Mouse (Mus musculus) C2C12 (cell line): Measurements from ENCODE around the gene Pou2f3. TPM values are rescaled to one million over a fixed set of nuclear protein-coding genes. Genes with fewer than 3 reads are reported as not detected.
A peak's percentile ranks its signal among the peaks of the same experiment; 100 is the strongest.

Source experiments
- H3K27me3 ChIP-seq: one replicate; pipeline ENCODE4 v1.6.1; 2011; ENCODE audit not compliant: control insufficient read depth, insufficient read depth, insufficient read length
- H3K36me3 ChIP-seq: one replicate; pipeline ENCODE4 v1.6.1; 2011; ENCODE audit not compliant: control insufficient read depth, insufficient read depth
- H3K4me3 ChIP-seq: one replicate; pipeline ENCODE4 v1.5.1; 2011; ENCODE audit warnings: mild to moderate bottlenecking, control low read depth; ENCODE audit not compliant: poor library complexity, insufficient read depth, severe bottlenecking
- H3K79me2 ChIP-seq: one replicate; pipeline ENCODE4 v1.6.1; 2011; ENCODE audit not compliant: control insufficient read depth, insufficient read depth
- H3K79me3 ChIP-seq: one replicate; pipeline ENCODE4 v1.6.1; 2011; ENCODE audit warnings: low read depth, control low read depth
- H3ac ChIP-seq: one replicate; pipeline ENCODE3; 2011; ENCODE audit warnings: low read depth; ENCODE audit not compliant: control insufficient read depth, insufficient read length
- CEBPB ChIP-seq: IDR thresholded peaks from one replicate; pipeline ENCODE4 v1.6.1; 2011; ENCODE audit warnings: low read depth, mild to moderate bottlenecking, control low read depth, moderate library complexity
- CTCF ChIP-seq: IDR thresholded peaks from one replicate; pipeline ENCODE4 v1.5.1; 2011; ENCODE audit not compliant: control insufficient read depth, insufficient read depth, insufficient read length
- FOSL1 ChIP-seq: IDR thresholded peaks from one replicate; pipeline ENCODE4 v1.8.0; 2011; ENCODE audit warnings: mild to moderate bottlenecking, low read length; ENCODE audit not compliant: poor library complexity, insufficient read depth, severe bottlenecking
- MAX ChIP-seq: IDR thresholded peaks from one replicate; pipeline ENCODE4 v1.6.1; 2011; ENCODE audit warnings: mild to moderate bottlenecking, control low read depth
- MYOD1 ChIP-seq: IDR thresholded peaks from one replicate; pipeline ENCODE4 v1.6.1; 2011; ENCODE audit warnings: low read depth; ENCODE audit not compliant: control insufficient read depth, insufficient read length
- MYOG ChIP-seq: IDR thresholded peaks from one replicate; pipeline ENCODE4 v1.6.1; 2011; ENCODE audit not compliant: control insufficient read depth, insufficient read length; ENCODE audit errors: extremely low read depth
- USF1 ChIP-seq: IDR thresholded peaks from one replicate; pipeline ENCODE4 v1.6.1; 2011; ENCODE audit warnings: low read depth, mild to moderate bottlenecking, control low read depth, moderate library complexity
- polyA plus RNA-seq: library from polyadenylated mRNA; unstranded; fragments of >200 nt; fragmentation: generic; extraction: Trizol; gene quantifications from one replicate; pipeline ENCODE4 v1.2.1, GENCODE M21; 2012; ENCODE audit warnings: missing spikeins

Pou2f3 gene
- polyA plus RNA-seq, 1 experiment = not detected

GRCm38 (mm10) chr9:43239712-43240593 lies 29.8 kb upstream of the Pou2f3 start, which contains the start of gene Oaf:
Gene Oaf (minus strand): TSS chr9:43239911.
- Histone ChIP-seq H3ac (peak within 1 kb of the TSS; percentile 73), H3K36me3 (no peaks in the 10 kb centered on the region), H3K4me3 (peak within 1 kb of the TSS; percentile 75), H3K79me2 (peaks cover 46% of the 10 kb centered on the region), H3K27me3 (no peaks in the 10 kb centered on the region), H3K79me3 (peaks cover 39% of the 10 kb centered on the region)
- TF ChIP-seq USF1 (peak; percentile 42), MAX (peak; percentile 86), MYOD1 (no peak)

- Histone ChIP-seq H3K4me3 (peak overlapping the region; percentile 75), H3K36me3 (no peaks in the 10 kb centered on the region), H3K79me3 (peaks cover 42% of the 10 kb centered on the region), H3ac (peak overlapping the region; percentile 73), H3K27me3 (no peaks in the 10 kb centered on the region), H3K79me2 (peaks cover 57% of the 10 kb centered on the region)
- TF ChIP-seq MYOG = no peak
- no peak for TF ChIP-seq CTCF
- TF ChIP-seq CEBPB = no peak
- no peak for TF ChIP-seq USF1
- TF ChIP-seq FOSL1 = no peak
- no peak for TF ChIP-seq MAX
- TF ChIP-seq MYOD1 = no peak
Measured at GRCm38 (mm10) chr9:43238631-43239545, 28.7 kb upstream of the Pou2f3 start.

DNA sequence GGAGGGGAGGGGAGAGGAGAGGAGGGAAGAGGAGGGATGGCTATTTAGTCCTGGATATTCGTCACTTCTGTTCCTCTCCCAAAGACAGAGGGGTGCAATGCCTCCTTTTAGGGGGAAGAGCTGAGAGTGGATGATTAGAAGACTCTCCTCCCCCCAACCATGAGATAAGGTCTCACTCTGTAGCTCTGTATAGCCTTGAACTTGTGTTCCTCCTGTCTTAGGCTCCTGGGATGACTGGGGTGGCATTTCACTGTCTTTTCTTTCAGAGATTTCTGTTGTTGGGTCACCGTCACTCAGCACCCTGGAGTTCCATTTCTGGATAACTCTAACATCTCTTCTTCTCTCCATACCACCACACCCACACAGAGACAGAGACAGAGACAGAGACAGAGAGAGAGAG lies 28.0 kb upstream of the Pou2f3 start:
- peaks cover 49% of the 10 kb centered on the region for H3K79me3 ChIP-seq
- H3ac ChIP-seq = peak overlapping the region; percentile 73
- TF ChIP-seq CEBPB (no peak), FOSL1 (no peak), USF1 (no peak), CTCF (no peak), MYOG (no peak), MYOD1 (no peak), MAX (no peak)
- peak overlapping the region; percentile 75 for H3K4me3 ChIP-seq
- H3K27me3 ChIP-seq = no peaks in the 10 kb centered on the region
- no peaks in the 10 kb centered on the region for H3K36me3 ChIP-seq
- peaks cover 64% of the 10 kb centered on the region for H3K79me2 ChIP-seq

DNA sequence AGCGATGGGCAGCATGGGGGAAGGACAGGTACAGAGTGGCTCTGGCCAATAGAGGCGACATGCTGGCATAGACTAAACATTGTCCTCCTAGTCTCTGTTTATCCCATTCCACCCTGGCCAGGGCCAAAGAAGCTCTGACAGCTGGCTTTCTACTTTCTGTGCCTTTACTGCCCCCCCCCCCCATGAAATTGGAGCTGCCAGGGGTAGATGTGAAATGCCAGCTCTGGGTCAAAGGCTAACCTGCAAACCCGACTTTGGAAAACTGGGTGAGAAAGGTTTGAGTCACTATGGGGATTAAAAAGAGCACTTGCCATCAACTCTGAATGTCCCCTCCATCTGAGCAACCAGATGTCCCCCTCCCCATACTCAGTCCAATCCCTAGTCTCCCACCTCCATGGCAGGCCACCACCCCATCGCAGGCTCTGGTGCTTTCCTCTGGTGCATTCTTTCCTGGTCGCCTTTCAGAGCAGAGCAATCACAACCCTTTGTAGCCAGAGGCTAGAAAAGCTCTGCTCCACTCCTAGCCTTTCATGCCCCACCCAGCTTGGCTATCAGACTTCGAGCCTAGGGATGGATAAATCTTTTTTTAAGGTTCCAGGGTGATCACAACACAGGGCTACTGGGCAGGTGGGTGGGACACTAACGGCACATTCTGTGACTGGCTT lies 27.1 kb upstream of the Pou2f3 start:
- Histone ChIP-seq H3K36me3 (no peaks in the 10 kb centered on the region), H3K4me3 (peak overlapping the region; percentile 75), H3K79me3 (peaks cover 52% of the 10 kb centered on the region), H3K27me3 (no peaks in the 10 kb centered on the region), H3K79me2 (peaks cover 73% of the 10 kb centered on the region), H3ac (no peak overlapping the region)
- no peak for TF ChIP-seq MYOG
- no peak for TF ChIP-seq CEBPB
- TF ChIP-seq MYOD1 = no peak
- TF ChIP-seq CTCF = no peak
- TF ChIP-seq MAX = no peak
- TF ChIP-seq FOSL1 = no peak
- no peak for TF ChIP-seq USF1

- Histone ChIP-seq H3K4me3 (no peak overlapping the region), H3ac (no peak overlapping the region), H3K27me3 (no peaks in the 10 kb centered on the region), H3K79me2 (peaks cover 80% of the 10 kb centered on the region), H3K36me3 (no peaks in the 10 kb centered on the region), H3K79me3 (peaks cover 57% of the 10 kb centered on the region)
- TF ChIP-seq FOSL1 (no peak), MYOG (no peak), MYOD1 (no peak), USF1 (no peak), MAX (no peak)
Measured at GRCm38 (mm10) chr9:43236576-43236975, 26.4 kb upstream of the Pou2f3 start.
